Mouse (Mus musculus) cerebellum, postnatal 14 days (tissue): Measurements from ENCODE around the gene Gm4567.
"Not testable (repeated sequence)": the region's sequence is repeated elsewhere in the genome, so short reads cannot be mapped to it uniquely, and the experiment has no call there.

Source experiments
- DNase-seq, 2 experiments: peaks; one replicate each; pipeline ENCODE4 v3.0.0; 2021; ENCODE audit warnings: mixed read lengths in 2 of 2

Gene Gm4567

DNA sequence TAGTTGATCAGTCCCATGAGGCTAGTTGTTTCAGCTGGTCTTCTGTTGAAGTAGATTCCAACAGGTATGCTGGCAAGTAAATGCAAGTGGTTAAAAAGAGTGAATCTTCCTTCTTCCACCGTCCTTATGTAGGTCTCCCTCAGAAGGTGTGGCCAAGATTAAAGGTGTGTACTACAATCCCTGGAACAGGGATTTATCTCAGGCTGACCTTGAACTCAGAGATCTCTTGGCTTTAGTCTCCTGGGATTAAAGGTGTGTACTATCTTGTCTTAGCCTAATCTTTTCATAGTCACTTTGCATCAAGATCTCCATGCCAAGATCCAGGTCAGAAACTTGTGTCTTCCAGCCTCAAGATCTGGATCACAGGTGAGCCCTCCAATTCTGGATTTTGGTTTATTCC is at the start of gene Gm4567:
Gene Gm4567, minus strand, starts transcription at position 101 of the 400 bp plus-strand sequence.
- not testable (repeated sequence) for DNase-seq

DNA sequence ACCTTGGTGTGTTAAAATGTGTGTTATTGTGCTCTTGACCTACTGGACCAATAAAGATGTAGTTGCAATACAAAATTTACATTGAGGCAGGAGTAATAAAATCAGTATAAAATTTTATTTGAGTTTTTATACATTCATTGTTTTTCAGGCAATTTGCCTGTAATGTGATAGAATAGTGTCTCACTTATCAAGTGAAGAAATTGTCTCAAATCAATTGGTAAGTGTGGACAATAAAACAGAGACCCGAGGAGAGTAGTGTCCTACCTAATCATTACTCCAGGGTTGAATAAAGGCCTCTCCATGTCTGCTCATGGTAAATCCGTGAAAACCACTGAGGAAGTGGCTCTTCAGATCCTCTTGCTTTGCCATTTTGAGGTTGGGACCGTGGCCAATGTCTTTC is 41.9 kb upstream of the Gm4567 start, which contains the start of gene Vmn1r157:
Gene Vmn1r157, plus strand, starts transcription at position 301 of the 400 bp plus-strand sequence.
- DNase-seq = not testable (repeated sequence)

DNA sequence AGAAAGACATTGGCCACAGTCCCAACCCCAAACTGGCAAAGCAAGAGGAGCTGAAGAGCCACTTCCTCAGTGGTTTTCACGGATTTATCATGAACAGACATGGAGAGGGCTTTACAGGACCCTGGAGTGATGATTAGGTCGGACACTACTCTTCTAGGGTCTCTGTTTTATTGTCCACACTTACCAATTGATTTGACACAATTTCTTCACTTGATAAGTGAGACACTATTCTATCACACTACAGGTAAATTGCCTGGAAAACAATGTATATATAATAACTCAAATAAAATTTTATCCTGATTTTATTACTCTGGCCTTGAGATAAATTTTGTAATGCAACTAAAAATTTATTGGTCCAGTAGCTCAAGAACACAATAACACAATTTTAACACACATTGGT is 27.3 kb downstream of the Gm4567 start, which contains the start of gene Gm8693:
Gene Gm8693, minus strand, starts transcription at position 101 of the 400 bp plus-strand sequence.
- not testable (repeated sequence) for DNase-seq
